Mouse (Mus musculus) CD4-positive, CD25-positive, alpha-beta regulatory T cell, adult 4 months (primary cell): ENCODE results near the gene Lrfn4. TPM values are rescaled to one million over a fixed set of nuclear protein-coding genes. Genes with fewer than 3 reads are reported as not detected.
"Not testable (repeated sequence)": the region's sequence is repeated elsewhere in the genome, so short reads cannot be mapped to it uniquely, and the experiment has no call there.

ENCODE experiments used
- ATAC-seq: one replicate; pipeline ENCODE4 v1.8.0; 2017
- polyA plus RNA-seq, 2 experiments: library from polyadenylated mRNA; unstranded; fragments of 100-300 nt; shearing (Covaris generic); gene quantifications; one replicate each; pipeline ENCODE4 v1.2.1; 2017

Gene Lrfn4
- polyA plus RNA-seq, 2 experiments from 2014 or later = not detected

GRCm38 (mm10) chr19:4610109-4610508, 5.4 kb downstream of the Lrfn4 start:
- ATAC-seq = no peak

DNA sequence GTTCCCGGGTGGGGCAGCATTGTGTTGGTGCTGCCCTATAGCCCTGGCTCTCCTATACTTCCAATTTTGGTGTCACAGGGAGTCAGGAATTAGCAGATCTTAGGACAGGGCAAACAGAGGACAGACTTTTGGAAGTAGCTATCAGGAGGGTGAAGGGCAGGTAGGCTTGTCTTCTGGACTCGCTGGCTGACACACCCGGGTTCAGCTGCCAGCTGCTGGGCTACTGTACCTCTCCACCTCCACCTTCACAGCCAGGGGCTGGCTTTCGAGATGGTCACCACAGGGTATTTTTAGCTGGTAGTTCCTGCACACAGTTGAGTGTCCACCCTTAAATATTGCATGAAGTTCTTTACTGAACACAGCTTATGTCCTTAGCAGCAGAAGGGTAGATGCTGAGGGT, 7.0 kb downstream of the Lrfn4 start:
- ATAC-seq = no peak

DNA sequence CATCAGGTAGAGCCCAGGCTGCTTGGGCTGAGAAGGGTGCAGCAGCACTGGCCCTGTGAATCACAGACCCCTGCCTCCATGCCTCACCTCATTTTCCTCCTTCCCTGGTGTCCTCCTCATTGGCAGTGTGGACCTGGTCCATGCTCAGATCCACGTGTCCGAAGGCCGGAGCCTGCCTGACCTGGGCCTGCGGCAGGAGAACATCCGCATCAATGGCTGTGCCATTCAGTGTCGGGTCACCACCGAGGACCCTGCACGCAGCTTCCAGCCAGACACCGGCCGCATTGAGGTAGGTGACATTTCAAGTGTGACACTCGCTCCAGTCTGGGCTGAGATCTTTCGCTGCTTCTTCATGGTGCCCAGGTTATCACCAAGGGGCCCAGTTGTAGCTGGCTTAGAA, 8.1 kb downstream of the Lrfn4 start:
- ATAC-seq = no peak

GRCm38 (mm10) chr19:4605654-4606053, 9.8 kb downstream of the Lrfn4 start:
- no peak for ATAC-seq

DNA sequence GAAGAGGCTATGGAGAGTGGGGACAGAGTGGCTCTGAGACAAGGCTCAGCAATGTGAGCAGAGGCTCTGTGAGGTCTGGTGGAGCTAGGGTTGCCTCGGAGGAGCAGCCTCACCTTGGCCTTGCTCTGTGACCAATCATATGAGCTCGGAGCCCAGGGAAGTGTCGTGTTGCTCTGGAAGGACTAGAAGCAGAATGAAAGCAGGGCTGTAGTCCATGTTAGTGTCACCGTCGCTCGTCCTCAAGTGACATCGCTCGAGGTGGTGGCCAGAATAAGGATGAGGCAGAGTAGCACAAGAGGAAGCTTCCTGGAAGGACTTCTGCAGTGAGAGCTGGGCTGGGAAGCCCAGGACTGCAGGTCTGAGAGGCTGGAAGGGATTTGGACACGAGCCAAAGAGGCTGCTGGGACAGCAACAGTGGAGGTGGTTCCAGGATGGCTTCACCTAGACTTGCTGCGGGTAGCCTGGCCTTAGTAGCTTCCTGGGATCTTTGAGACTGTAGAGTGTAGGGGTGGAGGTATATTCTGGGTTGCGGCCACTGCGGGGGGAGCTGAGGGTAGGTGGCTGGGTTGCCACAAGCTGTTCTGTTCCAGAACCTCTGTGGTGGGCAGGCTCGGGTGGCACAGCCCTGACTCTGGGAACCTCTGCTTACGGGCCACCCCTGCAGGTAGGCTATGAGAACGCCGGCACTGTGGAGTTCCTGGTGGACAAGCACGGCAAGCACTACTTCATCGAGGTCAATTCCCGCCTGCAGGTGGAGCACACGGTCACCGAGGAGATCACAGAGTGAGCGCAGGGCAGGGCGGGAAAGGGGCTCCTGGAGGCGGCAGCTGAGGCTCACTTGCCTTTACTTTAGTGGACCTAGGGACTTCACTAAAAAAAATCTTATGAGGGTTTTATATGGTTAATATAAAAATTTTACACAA, 11.4 kb downstream of the Lrfn4 start:
- no peak for ATAC-seq

GRCm38 (mm10) chr19:4602459-4602858, 13.0 kb downstream of the Lrfn4 start:
- ATAC-seq = no peak

DNA sequence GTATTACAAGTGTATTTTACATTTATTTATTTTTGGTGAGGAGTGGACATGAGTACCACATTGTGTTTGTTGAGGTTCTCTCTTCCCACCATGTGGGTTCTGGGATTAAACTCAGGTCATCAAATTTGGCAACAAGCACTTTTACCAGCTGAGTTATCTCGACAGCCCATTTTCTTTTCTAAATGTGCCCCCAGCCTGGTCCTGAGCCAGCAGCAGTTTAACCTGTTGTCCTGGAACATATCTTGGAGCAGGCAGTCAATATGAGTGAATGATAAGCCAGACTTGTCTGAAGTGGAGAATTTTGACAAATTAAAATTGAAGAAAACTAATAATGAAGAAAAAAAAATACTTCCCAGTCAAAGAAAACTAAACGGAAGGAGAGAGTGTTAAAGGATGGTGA, 19.4 kb downstream of the Lrfn4 start:
- no peak for ATAC-seq

DNA sequence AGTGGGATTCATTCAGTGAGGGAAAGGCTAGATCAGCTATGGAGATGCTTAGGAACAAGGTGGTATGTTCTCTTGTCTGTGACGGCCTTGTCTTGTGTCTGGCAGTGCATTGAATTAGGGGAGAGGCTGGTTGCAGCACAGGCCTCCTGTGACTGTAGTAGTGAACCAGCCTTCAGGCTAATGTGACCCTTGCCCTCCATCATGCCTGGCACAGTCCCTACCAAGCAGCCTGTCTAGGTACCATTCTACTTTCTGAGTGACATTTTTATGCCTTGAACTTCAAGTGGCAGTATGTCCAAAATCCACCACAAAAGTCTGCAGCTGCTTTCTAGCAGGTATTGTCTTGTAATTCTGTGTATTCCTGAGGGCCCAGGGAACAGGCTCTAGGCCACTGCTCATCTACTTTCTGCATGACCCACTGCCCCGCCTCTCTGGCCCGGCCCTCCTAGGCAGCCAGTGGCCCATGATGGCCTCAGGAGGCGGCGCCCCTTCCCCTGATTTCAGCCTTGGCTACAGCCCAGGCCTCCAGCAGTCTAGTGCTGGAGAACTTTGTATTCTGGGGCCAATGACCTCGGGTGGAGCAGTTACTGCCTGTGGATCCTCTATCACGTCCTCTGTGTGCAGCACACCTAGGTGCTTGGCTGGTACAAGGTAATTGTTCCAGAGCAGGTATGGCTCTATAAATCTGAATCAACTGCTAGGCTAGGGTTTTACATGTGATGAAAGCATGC, 21.5 kb downstream of the Lrfn4 start:
- no peak for ATAC-seq

DNA sequence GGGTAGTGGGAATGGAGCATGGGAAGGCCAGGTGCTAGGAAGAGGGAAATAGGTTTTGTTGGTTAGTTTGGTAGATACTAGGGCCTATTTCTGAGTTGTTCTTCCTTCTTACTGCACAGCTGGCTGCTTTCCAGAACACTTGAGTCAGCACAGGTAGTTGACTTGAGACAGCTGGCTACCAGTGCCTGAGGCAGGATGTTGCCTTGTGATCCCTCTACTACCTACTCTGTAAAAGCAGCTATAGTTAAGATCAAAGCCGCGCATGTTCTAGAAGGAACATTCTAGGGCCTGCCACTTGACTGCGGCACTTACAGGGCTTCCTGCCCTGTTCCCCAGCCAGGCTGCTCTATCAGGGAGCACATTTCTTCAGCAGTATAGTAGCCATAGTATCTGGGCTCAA, 25.4 kb downstream of the Lrfn4 start:
- ATAC-seq = peak; percentile 68

GRCm38 (mm10) chr19:4589081-4589480, 26.4 kb downstream of the Lrfn4 start:
- ATAC-seq = no peak

- ATAC-seq = no peak
Measured at GRCm38 (mm10) chr19:4588430-4588829, 27.0 kb downstream of the Lrfn4 start.

GRCm38 (mm10) chr19:4587426-4587825, 28.0 kb downstream of the Lrfn4 start:
- no peak for ATAC-seq

DNA sequence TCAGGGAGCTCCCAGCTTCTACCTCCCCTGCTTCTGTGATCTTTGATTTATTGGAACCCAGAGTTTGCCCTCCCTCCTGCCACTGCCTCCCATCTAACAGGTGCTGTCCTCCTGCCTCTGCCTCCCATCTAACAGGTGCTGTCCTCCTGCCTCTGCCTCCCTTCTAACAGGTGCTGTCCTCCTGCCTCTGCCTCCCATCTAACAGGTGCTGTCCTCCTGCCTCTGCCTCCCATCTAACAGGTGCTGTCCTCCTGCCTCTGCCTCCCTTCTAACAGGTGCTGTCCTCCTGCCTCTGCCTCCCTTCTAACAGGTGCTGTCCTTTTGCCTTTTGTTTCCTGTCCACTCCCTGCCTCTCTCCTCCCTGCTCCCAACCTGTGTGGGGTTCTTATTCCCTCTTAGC, 28.7 kb downstream of the Lrfn4 start:
- not testable (repeated sequence) for ATAC-seq

DNA sequence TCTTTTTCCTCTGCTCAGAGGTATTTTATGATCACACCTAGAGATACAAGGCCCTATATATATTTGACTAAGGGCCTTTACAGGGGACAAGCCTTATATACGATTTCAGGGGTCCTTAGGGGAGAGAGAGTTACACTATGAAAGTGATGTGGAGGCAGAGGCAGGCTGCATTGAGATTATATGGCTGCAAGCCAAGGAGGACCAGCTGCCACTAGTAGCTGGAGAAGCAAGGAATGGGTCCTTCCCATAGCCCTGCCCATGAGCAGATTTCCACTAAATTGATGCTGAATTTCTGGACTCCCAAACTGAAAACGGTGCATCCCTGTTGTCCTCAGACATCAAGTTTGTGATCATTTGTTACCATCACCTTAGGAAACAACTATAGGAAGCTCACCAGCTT, 31.6 kb downstream of the Lrfn4 start:
- no peak for ATAC-seq

GRCm38 (mm10) chr19:4579296-4579695, 36.2 kb downstream of the Lrfn4 start:
- no peak for ATAC-seq

GRCm38 (mm10) chr19:4578799-4579198, 36.7 kb downstream of the Lrfn4 start:
- ATAC-seq = no peak

DNA sequence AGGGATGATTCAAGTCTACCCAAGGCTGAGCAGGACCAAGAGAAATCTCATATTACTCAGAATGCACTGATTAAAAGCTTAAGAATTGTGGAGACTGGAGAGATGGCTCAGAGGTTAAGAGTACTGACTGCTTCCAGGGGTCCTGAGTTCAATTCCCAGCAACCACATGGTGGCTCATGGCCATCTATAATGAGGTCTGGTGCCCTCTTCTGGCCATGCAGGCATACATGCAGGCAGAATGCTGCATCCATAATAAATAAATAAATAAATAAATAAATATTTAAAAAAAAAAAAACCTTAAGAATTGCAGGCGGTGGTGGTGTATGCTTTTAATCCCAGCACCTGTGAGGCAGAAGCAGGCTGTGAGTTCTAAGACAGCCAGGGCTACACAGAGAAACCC, 42.2 kb downstream of the Lrfn4 start:
- no peak for ATAC-seq

DNA sequence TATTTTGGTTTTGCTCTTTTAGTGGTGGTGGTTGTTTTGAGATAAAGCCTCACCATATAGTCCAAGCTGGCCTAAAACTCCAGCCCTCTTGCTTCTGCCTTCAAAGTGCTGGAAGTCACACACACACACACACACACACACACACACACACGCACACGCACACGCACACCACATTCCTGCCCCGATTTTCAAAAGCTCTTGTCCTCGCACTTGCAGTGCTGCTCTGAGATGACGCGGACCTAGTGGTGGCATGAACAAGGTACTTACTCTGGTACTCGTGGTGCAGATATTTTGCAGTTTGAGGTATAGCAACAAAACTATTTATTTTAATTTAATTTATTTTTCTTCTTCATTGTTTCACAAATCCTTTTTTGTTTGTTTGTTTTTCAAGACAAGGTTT, 43.0 kb downstream of the Lrfn4 start:
- no peak for ATAC-seq

GRCm38 (mm10) chr19:4572061-4572460, 43.4 kb downstream of the Lrfn4 start:
- ATAC-seq = no peak

GRCm38 (mm10) chr19:4571658-4572057, 43.8 kb downstream of the Lrfn4 start:
- no peak for ATAC-seq

GRCm38 (mm10) chr19:4570815-4571214, 44.7 kb downstream of the Lrfn4 start:
- no peak for ATAC-seq

GRCm38 (mm10) chr19:4570237-4570613, 45.2 kb downstream of the Lrfn4 start:
- no peak for ATAC-seq

- no peak for ATAC-seq
Measured at GRCm38 (mm10) chr19:4569356-4570236, 45.9 kb downstream of the Lrfn4 start.
